Mouse (Mus musculus): ENCODE data around the gene Arid4a. TPM values are rescaled to one million over a fixed set of nuclear protein-coding genes. Genes with fewer than 3 reads are reported as not detected.
A peak's percentile ranks its signal among the peaks of the same experiment; 100 is the strongest.

Arid4a gene
- total RNA-seq, 1 experiment: 10.9 TPM

- Histone ChIP-seq H3K4me1 (ENCODE audit: control insufficient read depth in 2 of 2, insufficient read depth in 2 of 2, low read length in 2 of 2, poor library complexity in 1 of 2) (peaks cover 2 to 4% of the 10 kb centered on the region in 2 experiments; a peak in 2 of 4 replicates), H3K9me3 (ENCODE audit: control insufficient read depth, insufficient read depth, low read depth, low read length) (no peaks in the 10 kb centered on the region), H3K4me3 (ENCODE audit: insufficient read depth in 1 of 2, low read depth in 1 of 2, low read length in 2 of 2, poor library complexity in 1 of 2, severe bottlenecking in 1 of 2) (no peak overlapping the region), H3K9ac (ENCODE audit: insufficient read depth, low read depth, low read length, poor library complexity, severe bottlenecking) (no peak overlapping the region), H3K36me3 (ENCODE audit: control insufficient read depth, insufficient read depth, low read length, poor library complexity, severe bottlenecking) (0 out of 2 replicates have a peak, but pooled peaks cover 2% of the 10 kb centered on the region), H3K27ac (ENCODE audit: insufficient read depth, low read depth, low read length, poor library complexity, severe bottlenecking) (no peak overlapping the region)
- in situ Hi-C loops (cut with MboI; ENCODE audit: low sequenced_read_pairs in 2 of 2, unreplicated experiment in 2 of 2): no loop called here
- DNase-seq (ENCODE audit: low read depth, low spot score): no peak
- TF ChIP-seq ZNF384 (IDR thresholded peaks at IDR 0.05; ENCODE audit: low read depth, low read length) (no peak), CHD2 (IDR thresholded peaks at IDR 0.05; ENCODE audit: low read depth, low read length) (no peak), MAFK (IDR thresholded peaks at IDR 0.05; ENCODE audit: insufficient read depth, low read depth, low read length) (no peak), ZC3H11A (IDR thresholded peaks at IDR 0.05; ENCODE audit: borderline replicate concordance, low read depth, low read length) (no peak), HCFC1 (IDR thresholded peaks at IDR 0.05; ENCODE audit: borderline replicate concordance, insufficient read depth, low read length) (no peak)
These were observed 37.2 kb downstream of the Arid4a start for GRCm38 (mm10) chr12:71053031-71053430.

GRCm38 (mm10) chr12:71053486-71053885 is 37.7 kb downstream of the Arid4a start:
- in situ Hi-C loops (cut with MboI; ENCODE audit: low sequenced_read_pairs in 2 of 2, unreplicated experiment in 2 of 2): no loop called here
- TF ChIP-seq ZNF384 (IDR thresholded peaks at IDR 0.05; ENCODE audit: low read depth, low read length) (no peak), MAFK (IDR thresholded peaks at IDR 0.05; ENCODE audit: insufficient read depth, low read depth, low read length) (no peak), ZC3H11A (IDR thresholded peaks at IDR 0.05; ENCODE audit: borderline replicate concordance, low read depth, low read length) (no peak), HCFC1 (IDR thresholded peaks at IDR 0.05; ENCODE audit: borderline replicate concordance, insufficient read depth, low read length) (no peak), CHD2 (IDR thresholded peaks at IDR 0.05; ENCODE audit: low read depth, low read length) (no peak)
- no peak for DNase-seq (ENCODE audit: low read depth, low spot score)

GRCm38 (mm10) chr12:71055537-71055936 is 39.7 kb downstream of the Arid4a start:
- no peak for DNase-seq (ENCODE audit: low read depth, low spot score)
- no peak overlapping the region for H3K9ac ChIP-seq (ENCODE audit: insufficient read depth, low read depth, low read length, poor library complexity, severe bottlenecking)
- H3K4me1 ChIP-seq (ENCODE audit: control insufficient read depth in 2 of 2, insufficient read depth in 2 of 2, low read length in 2 of 2, poor library complexity in 1 of 2): peaks cover 2% of the 10 kb centered on the region in 2 experiments; a peak in 2 of 4 replicates
- TF ChIP-seq ZNF384 (IDR thresholded peaks at IDR 0.05; ENCODE audit: low read depth, low read length) (no peak), ZC3H11A (IDR thresholded peaks at IDR 0.05; ENCODE audit: borderline replicate concordance, low read depth, low read length) (no peak), HCFC1 (IDR thresholded peaks at IDR 0.05; ENCODE audit: borderline replicate concordance, insufficient read depth, low read length) (no peak), MAFK (IDR thresholded peaks at IDR 0.05; ENCODE audit: insufficient read depth, low read depth, low read length) (no peak), CHD2 (IDR thresholded peaks at IDR 0.05; ENCODE audit: low read depth, low read length) (no peak)
- in situ Hi-C loops (cut with MboI; ENCODE audit: low sequenced_read_pairs in 2 of 2, unreplicated experiment in 2 of 2): no loop called here
- H3K9me3 ChIP-seq (ENCODE audit: control insufficient read depth, insufficient read depth, low read depth, low read length): no peaks in the 10 kb centered on the region
- H3K4me3 ChIP-seq (ENCODE audit: insufficient read depth in 1 of 2, low read depth in 1 of 2, low read length in 2 of 2, poor library complexity in 1 of 2, severe bottlenecking in 1 of 2): no peak overlapping the region
- H3K36me3 ChIP-seq (ENCODE audit: control insufficient read depth, insufficient read depth, low read length, poor library complexity, severe bottlenecking): peaks cover 5% of the 10 kb centered on the region; the same call in 1 of the 2 replicates
- no peak overlapping the region for H3K27ac ChIP-seq (ENCODE audit: insufficient read depth, low read depth, low read length, poor library complexity, severe bottlenecking)

More at GRCm38 (mm10) chr12:71053486-71053885, 37.7 kb downstream of the Arid4a start:
- Histone ChIP-seq H3K4me3 (ENCODE audit: insufficient read depth in 1 of 2, low read depth in 1 of 2, low read length in 2 of 2, poor library complexity in 1 of 2, severe bottlenecking in 1 of 2) (no peak overlapping the region), H3K9ac (ENCODE audit: insufficient read depth, low read depth, low read length, poor library complexity, severe bottlenecking) (no peak overlapping the region), H3K4me1 (ENCODE audit: control insufficient read depth in 2 of 2, insufficient read depth in 2 of 2, low read length in 2 of 2, poor library complexity in 1 of 2) (peaks cover 2% of the 10 kb centered on the region in 2 experiments; a peak in 2 of 4 replicates), H3K27ac (ENCODE audit: insufficient read depth, low read depth, low read length, poor library complexity, severe bottlenecking) (no peak overlapping the region), H3K36me3 (ENCODE audit: control insufficient read depth, insufficient read depth, low read length, poor library complexity, severe bottlenecking) (0 out of 2 replicates have a peak, but pooled peaks cover 2% of the 10 kb centered on the region), H3K9me3 (ENCODE audit: control insufficient read depth, insufficient read depth, low read depth, low read length) (no peaks in the 10 kb centered on the region)

GRCm38 (mm10) chr12:71059741-71060140 is 44.0 kb downstream of the Arid4a start:
- H3K9me3 ChIP-seq (ENCODE audit: control insufficient read depth, insufficient read depth, low read depth, low read length): no peaks in the 10 kb centered on the region
- H3K27ac ChIP-seq (ENCODE audit: insufficient read depth, low read depth, low read length, poor library complexity, severe bottlenecking): peak overlapping the region; percentile 36; the same call in 1 of the 2 replicates
- no peak overlapping the region for H3K4me3 ChIP-seq (ENCODE audit: insufficient read depth in 1 of 2, low read depth in 1 of 2, low read length in 2 of 2, poor library complexity in 1 of 2, severe bottlenecking in 1 of 2)
- no peaks in the 10 kb centered on the region for H3K4me1 ChIP-seq (ENCODE audit: control insufficient read depth in 2 of 2, insufficient read depth in 2 of 2, low read length in 2 of 2, poor library complexity in 1 of 2)
- no peak for DNase-seq (ENCODE audit: low read depth, low spot score)
- TF ChIP-seq HCFC1 (IDR thresholded peaks at IDR 0.05; ENCODE audit: borderline replicate concordance, insufficient read depth, low read length) (no peak), CHD2 (IDR thresholded peaks at IDR 0.05; ENCODE audit: low read depth, low read length) (no peak), ZNF384 (IDR thresholded peaks at IDR 0.05; ENCODE audit: low read depth, low read length) (no peak), MAFK (IDR thresholded peaks at IDR 0.05; ENCODE audit: insufficient read depth, low read depth, low read length) (no peak), ZC3H11A (IDR thresholded peaks at IDR 0.05; ENCODE audit: borderline replicate concordance, low read depth, low read length) (no peak)
- in situ Hi-C loops (cut with MboI; ENCODE audit: low sequenced_read_pairs in 2 of 2, unreplicated experiment in 2 of 2): no loop called here
- no peak overlapping the region for H3K9ac ChIP-seq (ENCODE audit: insufficient read depth, low read depth, low read length, poor library complexity, severe bottlenecking)
- peaks cover 18% of the 10 kb centered on the region for H3K36me3 ChIP-seq (ENCODE audit: control insufficient read depth, insufficient read depth, low read length, poor library complexity, severe bottlenecking)

All from ES-E14 (cell line).